Mouse (Mus musculus) brain, adult 2 months (tissue): Measurements from ENCODE around the gene Nupl1.

Experiments used
- DNase-seq: peaks from one replicate; pipeline ENCODE4 v3.0.0; 2011; ENCODE audit warnings: low read depth, low spot score

The Nupl1 gene

DNA sequence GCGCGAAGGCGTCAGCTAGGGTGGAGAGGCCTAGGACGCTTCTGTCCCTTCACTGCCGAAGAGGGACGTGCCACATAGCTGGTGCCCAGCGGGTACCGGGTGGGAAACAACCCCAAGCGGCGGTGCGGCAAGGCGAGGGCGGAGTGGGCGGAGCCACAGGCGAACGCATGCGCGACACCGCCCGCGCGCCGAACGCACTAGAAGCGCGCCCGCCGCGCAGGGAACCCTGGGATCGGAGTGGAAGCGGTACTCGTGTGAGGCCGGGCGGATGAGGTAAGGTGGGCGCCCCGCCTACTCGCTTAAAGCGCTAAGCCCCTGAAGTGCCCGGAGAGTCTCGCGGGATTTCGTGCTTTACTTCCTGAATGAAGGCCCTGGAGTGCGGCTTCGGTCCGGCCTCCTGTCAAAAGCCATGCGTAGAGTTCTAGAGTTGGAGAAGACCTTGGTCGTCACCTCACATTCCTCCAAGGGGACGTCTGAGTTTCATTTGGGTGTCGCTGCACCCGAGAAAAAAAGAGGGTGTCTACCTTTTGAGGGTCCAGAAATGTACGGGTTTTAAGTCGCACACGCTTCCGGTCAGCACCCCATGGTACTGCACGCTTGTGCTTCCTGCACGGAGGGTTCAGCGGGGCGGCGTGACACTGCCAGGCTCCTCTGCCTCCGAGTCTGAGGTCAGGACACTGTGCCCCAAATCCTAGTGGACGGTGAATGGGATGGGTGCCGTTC, at the start of gene Nupl1, which contains the start of gene Gm49336:
Nupl1 (minus strand) TSS at position 151 of the 723 bp plus-strand sequence.
Gm49336 (minus strand) TSS at position 227 of the 723 bp plus-strand sequence.
- DNase-seq: peak; percentile 100

DNA sequence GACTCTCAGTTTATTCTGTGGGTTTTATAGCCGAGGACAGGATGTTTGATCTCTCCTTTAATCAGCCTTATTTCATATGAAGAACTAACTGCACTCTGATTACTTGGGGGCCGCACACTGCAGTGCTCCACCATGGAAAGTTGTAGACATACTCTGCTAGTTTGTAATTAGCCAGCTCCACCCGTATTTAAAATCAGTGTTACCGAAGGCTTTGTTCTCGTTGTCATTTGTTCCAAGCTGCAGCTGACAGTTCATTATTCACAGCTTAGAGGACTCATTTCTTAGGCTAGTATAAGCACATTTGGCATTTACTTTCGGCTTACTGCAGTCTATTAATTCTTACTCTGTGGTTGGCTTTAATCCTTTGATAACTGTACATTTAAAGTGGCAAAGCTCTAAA, 49.8 kb upstream of the Nupl1 start:
- peak; percentile 43 for DNase-seq

DNA sequence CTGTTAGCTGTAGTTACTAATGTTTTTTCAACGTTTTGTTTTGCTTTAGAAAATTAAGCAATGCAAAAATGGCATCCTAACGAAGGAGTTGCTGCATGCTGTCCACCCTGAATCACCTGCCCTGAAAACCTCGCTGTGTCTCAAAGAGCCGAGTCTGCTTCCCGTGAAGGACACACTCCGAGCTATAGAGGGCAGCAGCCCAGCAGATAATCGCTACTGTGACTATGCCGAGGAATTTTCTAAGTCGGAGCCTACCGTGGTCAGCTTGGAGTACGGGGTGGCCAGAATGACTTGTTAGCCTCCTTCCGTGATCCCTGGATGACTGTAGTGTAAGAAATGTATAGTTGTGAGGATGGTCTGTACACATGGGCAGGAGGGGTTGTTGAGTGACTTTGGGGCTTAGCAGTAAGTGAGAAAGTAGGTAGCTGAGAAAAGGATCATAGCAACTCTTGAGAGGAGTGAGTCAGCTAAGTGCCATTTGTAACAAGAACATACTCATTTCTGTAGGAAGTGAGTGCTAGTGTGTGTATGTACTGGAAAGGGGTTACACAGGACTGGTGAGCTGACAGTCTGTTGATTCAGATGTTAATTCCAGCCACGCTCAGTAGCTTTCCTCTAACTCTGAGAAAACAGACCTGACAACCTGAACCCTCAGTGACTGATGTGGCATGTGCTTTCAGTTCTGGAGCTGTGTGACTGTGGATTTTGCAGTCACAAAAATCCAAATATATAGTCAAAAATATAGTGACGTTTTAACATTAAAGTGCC, 49.2 kb upstream of the Nupl1 start:
- peak; percentile 80 for DNase-seq

DNA sequence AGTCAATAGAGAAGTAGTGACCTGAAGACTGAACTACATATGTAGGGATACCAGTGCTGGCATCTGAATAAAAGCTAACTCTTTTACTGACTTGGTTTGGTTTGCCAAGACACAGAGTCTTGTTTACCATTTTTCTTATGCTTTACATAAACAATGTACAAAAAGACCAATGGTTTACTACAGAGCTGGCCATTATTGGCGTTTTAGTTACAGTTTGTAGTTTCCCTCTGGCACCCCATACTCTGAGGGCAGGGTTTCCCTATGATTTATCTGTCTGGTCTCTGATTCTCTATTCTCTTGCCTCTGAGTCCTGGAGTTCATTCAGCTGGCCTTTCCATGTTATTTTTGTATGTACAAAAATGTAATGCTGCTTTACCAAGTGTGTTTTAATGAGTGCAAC, 44.3 kb upstream of the Nupl1 start:
- DNase-seq: no peak

DNA sequence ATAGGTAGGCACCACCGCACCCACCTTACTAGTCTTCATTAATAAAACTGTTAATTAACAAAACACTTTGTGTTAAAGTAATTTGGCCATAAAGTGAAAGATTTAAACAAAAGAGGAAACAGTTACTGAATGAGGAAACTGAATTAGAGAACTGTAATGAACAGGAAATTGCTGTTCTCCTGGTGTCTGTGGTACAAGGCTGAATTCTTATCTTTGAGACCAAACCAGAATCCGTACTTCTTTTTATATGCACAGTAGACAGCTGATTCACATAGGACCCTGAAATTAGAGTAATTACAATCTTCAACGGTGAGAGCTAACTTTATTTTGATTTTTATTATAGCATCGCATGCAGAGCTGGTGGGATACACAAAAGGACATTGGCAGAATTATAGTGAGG, 39.1 kb upstream of the Nupl1 start:
- no peak for DNase-seq

DNA sequence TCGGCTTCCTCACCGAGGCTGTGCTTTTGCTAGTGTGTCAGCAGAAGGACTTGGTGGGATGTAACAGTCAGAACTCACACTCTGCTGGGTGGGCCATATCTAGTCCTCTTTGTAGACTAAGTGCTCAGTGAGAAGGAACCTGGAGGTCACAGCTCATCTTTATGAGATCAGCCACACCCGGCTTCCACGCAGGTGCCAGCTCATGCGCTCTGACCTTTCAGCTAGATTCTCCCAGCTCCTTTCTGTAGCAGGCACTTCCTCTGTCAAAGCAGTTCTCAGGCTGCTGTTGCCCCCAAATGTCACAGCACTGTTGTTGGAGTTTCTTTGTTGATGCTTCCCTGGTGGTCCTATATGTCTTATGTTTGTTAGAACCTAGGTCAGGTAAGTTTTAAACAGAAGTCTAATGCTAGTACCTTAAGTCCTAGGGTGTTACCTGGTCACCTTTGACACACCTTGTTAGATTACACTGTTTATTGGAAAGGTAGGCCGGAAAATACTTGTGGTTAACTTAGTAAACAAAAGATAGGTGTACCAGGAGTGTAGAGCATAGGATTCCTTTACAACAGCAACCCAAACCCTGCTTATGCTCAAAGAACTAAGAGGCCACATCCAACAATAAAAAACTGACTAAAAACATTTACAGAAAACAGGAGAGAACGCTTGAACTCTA, 35.1 kb upstream of the Nupl1 start:
- DNase-seq: no peak

DNA sequence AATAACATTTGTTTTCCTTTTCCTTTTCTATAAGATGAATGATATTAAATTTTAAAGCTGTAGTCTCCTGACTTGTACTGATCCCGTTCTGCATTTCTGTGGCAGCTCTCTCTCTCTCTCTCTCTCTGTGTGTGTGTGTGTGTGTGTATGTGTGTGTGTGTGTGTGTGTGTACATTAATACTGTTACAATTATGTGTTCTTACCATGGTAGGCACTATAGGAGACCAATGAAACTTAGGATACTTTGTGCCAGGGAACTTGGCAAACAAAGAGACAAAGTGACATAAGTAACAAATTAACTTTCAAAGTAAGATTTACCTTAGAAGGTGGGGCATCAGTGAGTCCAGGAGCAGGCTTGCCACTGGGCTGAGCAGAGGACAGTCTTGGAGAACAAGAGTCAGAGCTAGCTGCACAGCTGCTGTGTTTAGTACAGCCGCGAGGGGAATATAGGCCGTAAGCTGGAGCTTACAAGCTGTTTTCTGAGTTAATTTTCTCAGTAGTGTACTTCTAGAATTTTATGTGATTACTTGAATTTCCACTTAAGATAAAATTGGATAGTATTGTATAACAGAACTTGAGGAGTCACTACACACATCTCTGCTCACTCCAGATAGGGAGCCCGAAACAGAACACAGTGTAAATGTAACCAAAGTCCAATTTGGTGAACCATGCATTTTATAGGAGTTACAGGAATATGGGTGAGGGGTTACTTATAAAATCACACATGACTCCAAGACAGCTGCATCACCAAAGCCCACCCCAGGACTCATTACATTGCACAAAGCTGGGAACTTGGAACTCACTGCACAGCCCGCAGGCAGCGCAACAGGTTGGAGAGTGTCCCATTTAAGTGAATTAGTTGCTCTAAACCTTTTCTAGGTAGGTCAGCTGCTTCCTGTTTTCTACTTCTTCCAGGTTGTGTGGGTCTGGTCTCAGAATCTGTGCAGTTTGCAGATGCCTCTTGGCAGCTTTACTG, 24.4 kb upstream of the Nupl1 start:
- DNase-seq: no peak

DNA sequence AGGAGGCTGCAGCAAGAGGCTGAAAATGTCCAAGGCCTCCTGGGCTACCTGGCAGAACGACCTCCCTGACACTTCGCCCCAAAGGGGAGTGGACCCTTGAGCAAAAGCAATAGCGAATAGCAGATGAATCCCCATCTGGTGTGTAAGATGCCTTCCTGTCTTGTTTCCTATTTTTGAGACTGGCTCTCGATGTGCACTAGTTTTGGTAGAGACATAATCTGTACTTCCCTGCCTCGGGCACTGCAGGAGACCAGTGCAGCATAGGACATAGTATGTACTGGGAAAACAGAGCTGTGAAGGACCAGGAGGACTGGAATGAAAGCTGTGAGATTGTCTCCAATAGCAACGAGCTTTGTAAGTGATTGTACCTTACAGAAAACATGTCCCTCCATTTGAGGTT, 22.1 kb upstream of the Nupl1 start:
- no peak for DNase-seq

DNA sequence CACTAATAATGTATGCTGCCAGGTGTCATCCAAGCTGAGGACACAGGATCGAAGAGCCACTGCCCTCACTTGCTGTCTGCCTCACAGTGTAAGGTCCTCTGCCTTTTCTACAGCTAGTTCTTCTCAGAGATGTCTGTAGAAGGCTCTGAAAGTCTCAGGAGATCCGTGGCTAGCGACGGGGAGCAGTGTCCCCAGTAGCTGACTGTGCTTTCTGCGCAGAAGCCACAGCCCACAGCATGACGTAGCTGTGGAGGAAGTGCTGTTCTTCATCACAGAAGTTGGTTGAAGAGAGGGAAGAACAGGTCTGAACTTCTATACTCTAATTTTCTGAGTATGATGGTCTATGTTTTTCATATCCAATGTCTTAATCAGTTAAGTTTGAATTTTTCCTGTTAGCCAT, 18.1 kb upstream of the Nupl1 start:
- peak; percentile 22 for DNase-seq

DNA sequence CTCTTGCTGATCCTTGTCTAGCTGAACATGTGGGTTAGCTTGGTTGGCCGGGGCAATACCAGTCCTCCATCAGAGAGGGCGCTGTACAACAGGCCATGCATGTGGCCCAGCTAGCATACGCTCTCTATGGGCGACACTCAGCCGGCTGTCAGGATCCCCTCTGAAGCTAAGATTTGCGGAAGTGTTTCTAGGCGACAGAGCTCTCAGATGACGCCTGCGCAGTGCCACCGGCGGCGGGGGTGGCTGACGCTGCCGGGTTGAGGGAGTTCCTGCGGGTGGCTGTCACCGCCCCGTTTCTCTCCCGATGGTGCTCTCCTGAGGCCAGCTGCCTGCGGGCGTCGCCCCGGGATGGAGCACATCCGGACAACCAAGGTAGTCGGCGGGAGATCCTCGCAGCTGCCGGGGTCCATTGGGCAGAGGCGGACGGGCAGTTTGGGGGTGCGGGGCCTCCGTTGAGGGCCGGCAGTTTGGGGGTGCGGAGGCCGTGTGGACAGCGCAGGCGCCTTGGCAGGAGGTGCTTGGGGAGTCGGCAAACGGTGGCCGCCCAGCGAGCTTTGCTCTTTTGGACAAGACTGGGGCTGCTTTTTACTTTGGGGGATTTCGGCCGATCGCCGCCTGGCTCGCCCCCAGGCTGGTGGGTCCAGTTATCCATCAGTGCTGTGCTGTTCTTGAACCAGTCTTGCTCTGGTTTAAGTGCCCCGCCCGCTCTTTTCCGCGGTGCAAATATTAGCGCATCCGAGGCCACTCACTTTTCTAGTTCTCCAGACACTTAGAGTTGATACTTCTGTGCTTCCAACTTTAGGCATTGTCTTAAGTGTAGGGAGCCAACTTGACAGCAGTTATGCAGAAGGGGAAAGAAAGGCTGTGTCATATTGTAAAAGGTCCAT, 14.0 kb upstream of the Nupl1 start, which contains the start of gene Mtmr6:
Mtmr6 (plus strand) TSS at position 239 of the 887 bp plus-strand sequence.
- peak; percentile 100 for DNase-seq

DNA sequence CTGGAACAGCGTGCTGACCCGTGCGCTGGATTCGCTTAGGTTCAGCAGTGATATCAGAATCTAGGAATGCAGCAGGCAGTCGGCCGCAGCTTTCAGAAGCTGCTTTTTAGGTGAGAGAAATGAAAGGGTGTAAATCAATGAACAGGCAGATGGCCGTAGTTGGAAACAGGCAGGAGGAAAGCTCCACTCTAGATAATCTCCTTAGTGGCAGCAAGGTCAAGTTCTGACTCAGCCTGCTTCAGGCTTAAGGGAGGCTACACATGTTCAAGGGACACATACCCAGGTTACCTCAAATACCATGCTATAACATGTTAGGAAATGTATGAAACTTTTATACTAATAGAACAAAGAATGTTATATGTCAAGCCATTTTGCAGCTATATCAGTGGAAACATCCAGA, 11.1 kb upstream of the Nupl1 start:
- no peak for DNase-seq

DNA sequence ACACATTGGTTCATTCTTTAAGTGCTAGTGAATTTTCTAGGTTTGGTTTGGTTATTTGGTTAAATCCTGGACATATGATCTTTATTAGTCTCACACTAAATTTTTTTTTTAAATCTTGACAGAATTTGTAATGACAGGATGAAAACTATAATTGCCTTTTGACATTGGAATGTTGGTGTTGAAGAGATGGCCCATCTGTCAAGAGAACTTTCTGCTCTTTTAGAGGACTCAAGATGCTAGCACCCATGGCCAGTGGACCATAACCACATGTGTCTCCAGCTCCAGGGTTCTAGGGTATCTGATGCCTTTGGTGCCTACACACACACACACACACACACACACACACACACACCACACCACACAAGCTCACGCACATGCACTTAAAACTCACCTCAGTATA, 6.6 kb upstream of the Nupl1 start:
- no peak for DNase-seq

DNA sequence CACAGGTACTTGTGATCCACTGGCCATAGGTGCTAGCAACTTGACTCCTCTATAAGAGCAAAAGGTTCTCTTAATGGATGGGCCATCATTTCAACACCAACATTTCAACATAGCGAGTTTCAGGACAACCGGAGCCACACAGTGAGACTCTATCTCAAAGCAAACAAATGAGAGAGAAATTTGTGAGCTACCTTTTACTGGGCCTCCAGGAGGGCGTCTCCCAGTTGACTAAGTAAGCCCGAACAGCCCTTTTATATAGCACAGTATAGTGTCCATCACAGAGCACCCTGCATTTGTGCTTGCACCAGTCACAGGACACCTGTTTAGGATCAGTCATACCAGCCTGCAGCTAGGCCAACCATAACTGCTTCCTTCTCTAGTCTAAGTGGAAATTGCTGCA, 5.9 kb upstream of the Nupl1 start:
- no peak for DNase-seq

DNA sequence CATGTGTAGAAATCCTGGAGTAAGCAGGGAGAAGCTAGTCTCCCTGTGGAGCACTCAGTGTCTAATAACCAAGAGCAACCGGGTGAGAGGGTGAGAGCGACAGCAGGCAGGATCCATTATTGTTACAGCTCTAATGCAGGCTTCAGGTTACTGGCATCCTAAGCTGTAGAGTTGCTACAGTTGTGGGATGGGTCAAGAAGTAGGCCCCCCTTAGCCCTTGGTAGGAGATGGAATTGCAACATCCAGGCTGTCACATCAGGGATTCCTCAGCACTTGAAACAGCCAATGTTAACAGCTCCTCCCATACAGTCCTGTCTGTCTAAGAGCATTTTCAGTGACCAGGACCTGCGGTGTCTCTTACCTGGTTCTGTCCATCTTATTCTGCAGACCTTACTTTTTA, 5.1 kb upstream of the Nupl1 start:
- DNase-seq: no peak

DNA sequence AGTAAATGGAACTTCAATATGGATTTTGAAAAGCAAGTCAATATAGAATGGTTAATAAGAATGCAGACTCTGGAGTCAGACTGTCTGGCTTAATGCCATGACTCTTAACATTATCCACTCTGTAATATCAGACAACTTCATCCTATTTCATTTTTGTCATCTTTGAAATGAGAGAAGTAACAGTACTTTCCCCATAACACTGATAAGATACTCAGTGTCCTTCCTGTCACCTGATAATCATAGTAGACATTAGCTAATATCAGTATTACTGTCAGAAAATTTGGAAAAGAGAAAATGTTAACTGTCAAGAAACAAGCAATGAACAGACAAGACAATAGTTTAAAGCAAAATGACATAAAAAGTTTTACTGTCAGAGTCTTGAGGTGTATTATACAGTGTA, 3.5 kb upstream of the Nupl1 start:
- DNase-seq: no peak

DNA sequence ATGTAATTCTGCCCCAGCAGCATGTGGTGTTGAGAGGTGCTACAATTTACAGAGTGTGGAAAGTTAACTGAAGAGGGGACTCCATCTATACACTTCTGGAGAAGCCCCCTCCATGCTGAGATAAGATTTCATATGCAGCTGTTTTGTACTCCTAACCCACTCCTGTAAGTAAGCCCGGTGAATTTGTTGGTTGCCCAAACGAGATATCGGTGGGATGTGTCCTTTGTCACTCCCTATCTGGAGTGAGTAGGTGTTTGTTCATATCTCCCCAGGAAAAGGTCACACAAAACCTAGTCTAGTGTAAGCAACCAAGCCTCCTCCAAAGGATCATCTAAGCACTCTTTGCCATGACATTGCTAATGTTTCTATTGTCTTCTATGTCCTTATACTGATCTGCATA, 2.2 kb upstream of the Nupl1 start:
- DNase-seq: no peak

DNA sequence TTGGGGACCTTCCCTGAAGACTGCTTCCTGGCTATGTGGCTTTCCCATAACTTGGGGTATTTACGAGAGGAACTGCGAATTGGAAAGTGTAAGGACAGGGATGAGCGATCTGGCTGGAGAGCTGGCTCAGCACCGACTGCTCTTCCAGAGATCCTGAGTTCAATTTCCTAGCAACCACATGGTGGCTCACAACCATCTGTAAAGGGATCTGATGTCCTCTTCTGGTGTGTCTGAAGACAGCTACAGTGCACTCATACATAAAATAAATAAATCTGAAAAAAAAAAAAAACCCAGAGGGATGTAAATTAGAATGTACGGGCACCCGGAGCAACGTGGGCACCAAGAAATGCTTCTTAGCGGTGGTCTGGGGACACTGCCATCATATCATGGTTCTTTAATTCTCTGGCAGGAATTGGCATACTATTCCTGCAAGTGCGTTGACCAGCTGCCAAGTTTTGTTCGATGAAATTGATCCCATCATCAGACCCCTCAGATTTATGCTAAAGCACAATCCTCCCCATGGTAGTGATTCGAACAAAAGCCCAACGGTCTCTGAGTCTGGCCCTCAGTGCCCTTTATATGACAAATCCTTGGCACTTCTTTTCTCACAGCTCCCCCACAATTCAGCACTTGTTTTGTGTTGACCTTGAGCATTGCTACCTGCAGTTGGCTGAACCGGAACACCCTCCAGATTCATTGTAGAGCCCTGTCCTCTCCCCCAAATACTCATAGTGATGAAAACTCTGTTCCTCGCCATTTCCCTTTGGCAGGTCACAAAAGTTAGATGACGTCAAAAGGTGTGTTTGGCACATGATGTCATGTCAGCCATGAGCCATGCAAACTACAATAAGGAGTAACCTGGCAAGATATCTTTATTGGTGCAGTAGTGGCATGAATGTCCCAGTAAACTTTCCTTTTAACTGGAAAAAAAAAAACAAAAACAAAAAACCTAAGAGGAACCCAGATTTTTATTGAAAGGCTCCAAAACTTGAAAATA, 1.1 kb upstream of the Nupl1 start:
- DNase-seq: peak; percentile 24

DNA sequence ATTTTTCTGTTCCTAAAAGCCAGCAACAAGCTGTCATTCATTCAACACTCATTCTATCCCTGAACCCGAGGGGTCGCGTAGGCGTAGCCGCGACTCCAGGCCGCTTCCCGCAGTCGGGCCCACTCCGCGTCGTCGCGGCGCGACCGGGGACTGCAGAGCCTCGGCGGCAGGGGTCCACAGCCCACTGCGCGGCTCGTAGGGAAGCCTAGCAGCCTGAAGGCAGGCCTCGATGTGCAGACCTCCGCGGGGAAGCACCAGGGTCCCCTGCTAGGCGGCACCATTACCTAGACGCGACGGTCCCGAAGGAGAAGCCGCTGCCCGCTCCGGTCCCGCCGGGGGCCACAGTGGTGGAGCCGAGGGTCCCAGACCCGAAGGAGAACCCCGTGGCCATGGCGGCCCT, 352 bp downstream of the Nupl1 start:
- DNase-seq: peak; percentile 42

DNA sequence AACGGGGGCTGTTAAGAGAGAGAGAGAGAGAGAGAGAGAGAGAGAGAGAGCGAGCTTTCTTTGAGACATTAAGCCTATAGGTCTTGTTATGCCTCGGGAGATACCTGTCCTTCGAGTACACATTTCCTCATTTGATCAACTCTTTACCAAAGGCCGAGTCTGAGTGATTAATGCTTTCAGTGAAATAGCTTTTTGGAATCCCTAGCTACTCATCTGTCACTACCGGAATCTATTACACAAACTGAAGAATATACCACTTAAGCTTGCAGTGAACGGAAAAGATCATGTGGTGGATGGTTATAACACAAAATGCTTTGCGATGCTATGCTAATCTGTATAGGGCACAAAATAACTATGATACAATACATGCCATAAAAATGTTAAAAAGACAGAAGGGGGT, 865 bp downstream of the Nupl1 start:
- DNase-seq: no peak
